Mouse (Mus musculus): ENCODE data around the gene Kpna1.
"Not testable (repeated sequence)": the region's sequence is repeated elsewhere in the genome, so short reads cannot be mapped to it uniquely, and the experiment has no call there.

Gene Kpna1

GRCm38 (mm10) chr16:35992391-35992790, 13.8 kb downstream of the Kpna1 start:
- no peak for DNase-seq (ENCODE audit: low read depth, low spot score)

GRCm38 (mm10) chr16:35993316-35993715, 14.8 kb downstream of the Kpna1 start:
- no peak for DNase-seq (ENCODE audit: low read depth, low spot score)

- DNase-seq (ENCODE audit: low read depth, low spot score): not testable (repeated sequence)
Measured at GRCm38 (mm10) chr16:35998852-35999251, 20.3 kb downstream of the Kpna1 start.

- no peak for DNase-seq (ENCODE audit: low read depth, low spot score)
Measured at GRCm38 (mm10) chr16:36008396-36008795, 29.8 kb downstream of the Kpna1 start.

- no peak for DNase-seq (ENCODE audit: low read depth, low spot score)
Measured at GRCm38 (mm10) chr16:36016335-36016734, 37.8 kb downstream of the Kpna1 start.

- DNase-seq (ENCODE audit: low read depth, low spot score): not testable (repeated sequence)
Measured at GRCm38 (mm10) chr16:36028120-36028519, 49.6 kb downstream of the Kpna1 start.

- peak; percentile 95 for DNase-seq (ENCODE audit: low read depth, low spot score)
Measured at GRCm38 (mm10) chr16:36040640-36041624, 62.4 kb downstream of the Kpna1 start, which contains the start of gene Wdr5b. Wdr5b (plus strand) TSS chr16:36041190.

GRCm38 (mm10) chr16:36041625-36042020, 63.1 kb downstream of the Kpna1 start:
- no peak for DNase-seq (ENCODE audit: low read depth, low spot score)

GRCm38 (mm10) chr16:36043073-36043472, 64.5 kb downstream of the Kpna1 start:
- DNase-seq (ENCODE audit: low read depth, low spot score): no peak

- DNase-seq (ENCODE audit: low read depth, low spot score): no peak
Measured at GRCm38 (mm10) chr16:36043964-36044363, 65.4 kb downstream of the Kpna1 start.

- DNase-seq (ENCODE audit: low read depth, low spot score): no peak
Measured at GRCm38 (mm10) chr16:36047538-36047937, 69.0 kb downstream of the Kpna1 start.

GRCm38 (mm10) chr16:36051491-36051890, 72.9 kb downstream of the Kpna1 start:
- no peak for DNase-seq (ENCODE audit: low read depth, low spot score)

- DNase-seq (ENCODE audit: low read depth, low spot score): no peak
Measured at GRCm38 (mm10) chr16:36053524-36054275, 75.2 kb downstream of the Kpna1 start.

- no peak for DNase-seq (ENCODE audit: low read depth, low spot score)
Measured at GRCm38 (mm10) chr16:36054920-36055319, 76.4 kb downstream of the Kpna1 start.

- DNase-seq (ENCODE audit: low read depth, low spot score): no peak
Measured at GRCm38 (mm10) chr16:36056416-36056815, 77.9 kb downstream of the Kpna1 start.

- no peak for DNase-seq (ENCODE audit: low read depth, low spot score)
Measured at GRCm38 (mm10) chr16:36057933-36058475, 79.5 kb downstream of the Kpna1 start.

- DNase-seq (ENCODE audit: low read depth, low spot score): not testable (repeated sequence)
Measured at GRCm38 (mm10) chr16:36062534-36062933, 84.0 kb downstream of the Kpna1 start.

- no peak for DNase-seq (ENCODE audit: low read depth, low spot score)
Measured at GRCm38 (mm10) chr16:36063315-36063714, 84.8 kb downstream of the Kpna1 start.

GRCm38 (mm10) chr16:36064904-36065303, 86.4 kb downstream of the Kpna1 start:
- DNase-seq (ENCODE audit: low read depth, low spot score): no peak

GRCm38 (mm10) chr16:36067694-36068093, 89.1 kb downstream of the Kpna1 start:
- DNase-seq (ENCODE audit: low read depth, low spot score): no peak

GRCm38 (mm10) chr16:36068356-36068755, 89.8 kb downstream of the Kpna1 start:
- DNase-seq (ENCODE audit: low read depth, low spot score): no peak

Measured in brain, embryonic 18.5 days (tissue).